Mouse (Mus musculus) limb, embryonic 14.5 days (tissue): ENCODE data around the gene Fgfr2. TPM values are rescaled to one million over a fixed set of nuclear protein-coding genes. Genes with fewer than 3 reads are reported as not detected.

Experiments used
- ATAC-seq: fragments of 200-750 bp; cut with Nextera tagmentation; 2 replicates; pipeline ENCODE4 v1.8.0; 2017; ENCODE audit warnings: low read depth, moderate number of reproducible peaks, moderate TSS enrichment; ENCODE audit not compliant: low FRiP score
- DNase-seq: peaks from one replicate; pipeline ENCODE4 v3.0.0-alpha.2; 2015; ENCODE audit warnings: low spot score
- H3K27ac ChIP-seq: fragments of 300-500 bp; sonication (generic); replicated peaks from 2 replicates; pipeline ENCODE4 v1.5.1; 2014; ENCODE audit warnings: low read depth, mild to moderate bottlenecking, low read length, moderate library complexity, mixed read lengths
- H3K27me3 ChIP-seq: fragments of 300-500 bp; sonication (generic); 2 replicates; pipeline ENCODE4 v1.6.1; 2014; ENCODE audit warnings: low read length, mixed read lengths; ENCODE audit not compliant: control insufficient read depth, insufficient read depth
- H3K36me3 ChIP-seq: fragments of 300-500 bp; sonication (generic); 2 replicates; pipeline ENCODE4 v1.6.1; 2014; ENCODE audit warnings: mild to moderate bottlenecking, low read length, moderate library complexity, mixed read lengths; ENCODE audit not compliant: control insufficient read depth, insufficient read depth
- H3K4me1 ChIP-seq: fragments of 300-500 bp; sonication (generic); 2 replicates; pipeline ENCODE4 v1.6.1; 2014; ENCODE audit warnings: antibody characterized with exemption, low read length, mixed read lengths; ENCODE audit not compliant: control insufficient read depth, insufficient read depth
- H3K4me2 ChIP-seq: fragments of 300-500 bp; sonication (generic); replicated peaks from 2 replicates; pipeline ENCODE4 v1.6.1; 2014; ENCODE audit warnings: low read depth, mild to moderate bottlenecking, low read length, moderate library complexity; ENCODE audit not compliant: severe bottlenecking
- H3K4me3 ChIP-seq: fragments of 300-500 bp; sonication (generic); replicated peaks from 2 replicates; pipeline ENCODE4 v1.5.1; 2014; ENCODE audit warnings: low read length
- H3K9ac ChIP-seq: fragments of 300-500 bp; sonication (generic); 2 replicates; pipeline ENCODE4 v1.6.1; 2014; ENCODE audit warnings: mild to moderate bottlenecking, low read depth, low read length, moderate library complexity; ENCODE audit not compliant: severe bottlenecking
- H3K9me3 ChIP-seq: fragments of 300-500 bp; sonication (generic); 2 replicates; pipeline ENCODE4 v1.6.1; 2016; ENCODE audit warnings: low read length; ENCODE audit not compliant: control insufficient read depth
- POLR2A ChIP-seq: fragments of 200-500 bp; IDR thresholded peaks from 2 replicates; pipeline ENCODE4 v1.8.0; 2012; ENCODE audit warnings: inconsistent platforms, mild to moderate bottlenecking, moderate library complexity, borderline replicate concordance; ENCODE audit not compliant: insufficient read depth, insufficient read length; ENCODE audit errors: extremely low read depth
- WGBS: fragments of 180-500 bp; shearing (Covaris S2); extraction: QIAGEN DNeasy Blood & Tissue Kit; methylation state at CpG from one replicate; pipeline ENCODE4 v1.1.7; 2014; 5-methylcytosine and 5-hydroxymethylcytosine counted together
- polyA plus RNA-seq, 2 experiments: library from polyadenylated mRNA; depleted of rRNA in 1 of 2; stranded (reverse) in 1 of 2; unstranded in 1 of 2; fragments of >200 nt; fragmentation: Nextera tagmentation in 1 of 2; extraction: Ambion mirVana in 1 of 2; gene quantifications; 2 replicates each; pipeline versions ENCODE4 v1.2.1 to v1.2.3; 2012 to 2014

Fgfr2 gene
- polyA plus RNA-seq, 2 experiments = 131 to 133 TPM

DNA sequence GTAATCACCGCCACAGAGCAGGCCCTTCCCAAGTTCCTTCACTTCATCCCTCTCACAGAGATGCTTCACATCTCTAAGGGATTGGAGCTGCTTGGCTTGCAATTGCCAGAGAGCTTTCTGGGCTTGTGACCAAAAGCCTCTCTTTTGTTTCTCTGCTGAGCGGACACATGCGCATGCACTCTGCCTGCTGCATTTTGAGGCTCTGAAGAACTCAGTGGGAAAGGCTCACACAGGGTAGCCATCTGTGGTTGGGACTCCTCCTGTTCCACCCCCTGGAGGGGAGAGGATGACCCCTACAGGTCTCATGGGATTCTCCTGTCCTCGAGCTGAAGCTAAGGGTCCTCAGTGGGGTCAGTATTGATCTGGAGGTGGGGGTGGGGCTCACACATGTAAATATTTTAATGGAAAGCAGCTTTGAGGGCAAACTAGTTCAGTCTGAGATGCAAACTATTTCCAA lies 2157.2 kb downstream of the Fgfr2 start:
- peak; percentile 79 for ATAC-seq
- H3K27me3 ChIP-seq = no peaks in the 10 kb centered on the region
- no peak overlapping the region for H3K4me3 ChIP-seq
- peaks cover 49% of the 10 kb centered on the region for H3K4me1 ChIP-seq
- no peak for TF ChIP-seq POLR2A
- peak overlapping the region; percentile 69 for H3K27ac ChIP-seq
- no peaks in the 10 kb centered on the region for H3K9me3 ChIP-seq
- peak; percentile 75 for DNase-seq
- H3K36me3 ChIP-seq = peaks cover 7% of the 10 kb centered on the region; the same call in 1 of the 2 replicates
- WGBS = 33% methylated on average over 4 of the region's 4 CpGs
- no peak overlapping the region for H3K9ac ChIP-seq
- H3K4me2 ChIP-seq = no peak overlapping the region

DNA sequence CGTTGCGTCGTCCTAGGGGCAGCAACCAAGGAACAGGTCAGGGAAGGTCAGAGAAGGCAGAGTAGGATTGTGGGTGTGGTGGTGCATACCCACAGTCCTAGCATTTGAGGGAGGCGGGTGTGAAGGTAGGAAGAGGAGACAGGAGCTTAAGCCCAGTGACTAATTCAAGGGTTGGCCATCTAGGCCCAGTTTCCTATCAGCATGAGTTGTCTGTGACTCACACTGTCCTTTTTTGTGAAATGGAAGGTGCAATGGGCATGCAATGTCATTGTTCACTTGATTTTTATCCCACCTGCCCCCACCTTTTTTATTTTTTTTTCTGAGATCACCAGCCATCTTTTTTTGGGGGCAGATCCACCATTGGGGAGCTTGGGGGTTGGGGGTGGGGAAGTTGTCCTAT lies 2157.8 kb downstream of the Fgfr2 start:
- no peak for ATAC-seq
- peak overlapping the region; percentile 69 for H3K27ac ChIP-seq

DNA sequence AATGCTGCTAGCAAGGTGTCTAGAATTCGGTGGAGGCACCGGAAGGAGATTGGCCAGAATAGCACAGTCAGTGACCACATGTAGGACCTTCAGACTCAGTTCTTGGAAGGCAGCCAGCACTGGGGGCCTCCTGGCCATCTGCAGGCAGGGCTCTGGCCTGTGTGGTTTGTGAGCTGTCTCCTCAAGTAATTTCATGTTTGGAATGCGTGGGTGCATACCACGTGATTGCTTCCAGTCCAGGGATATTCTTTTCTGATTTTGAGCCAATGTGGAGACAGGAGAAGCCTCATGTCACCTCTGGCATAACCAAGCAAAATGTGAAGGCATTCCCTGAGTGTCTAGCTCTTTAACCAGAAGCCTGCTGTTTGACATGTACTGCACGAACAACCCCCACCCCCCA lies 2158.5 kb downstream of the Fgfr2 start:
- ATAC-seq (peak; percentile 17; the same call in 1 of the 2 replicates), DNase-seq (peak; percentile 50)
- 0 out of 2 replicates have a peak overlapping the region, but pooled peaks have one; percentile 69 for H3K27ac ChIP-seq
- no peak overlapping the region; the same call in 1 of the 2 replicates for H3K9ac ChIP-seq
- TF ChIP-seq POLR2A = no peak
- H3K36me3 ChIP-seq = peaks cover 7% of the 10 kb centered on the region; the same call in 1 of the 2 replicates
- peaks cover 51% of the 10 kb centered on the region for H3K4me1 ChIP-seq
- no peak overlapping the region for H3K4me3 ChIP-seq
- H3K27me3 ChIP-seq = no peaks in the 10 kb centered on the region
- H3K9me3 ChIP-seq = no peaks in the 10 kb centered on the region
- WGBS = 25% methylated on average over 5 of the region's 5 CpGs
- no peak overlapping the region for H3K4me2 ChIP-seq

More for the DNA sequence above, 2157.8 kb downstream of the Fgfr2 start:
- no peaks in the 10 kb centered on the region for H3K9me3 ChIP-seq
- peaks cover 50% of the 10 kb centered on the region for H3K4me1 ChIP-seq
- DNase-seq = no peak
- H3K4me2 ChIP-seq = no peak overlapping the region
- H3K4me3 ChIP-seq = no peak overlapping the region
- peaks cover 7% of the 10 kb centered on the region; the same call in 1 of the 2 replicates for H3K36me3 ChIP-seq
- TF ChIP-seq POLR2A = no peak
- H3K27me3 ChIP-seq = no peaks in the 10 kb centered on the region
- no peak overlapping the region for H3K9ac ChIP-seq
- WGBS = 93% methylated on average over 4 of the region's 4 CpGs

DNA sequence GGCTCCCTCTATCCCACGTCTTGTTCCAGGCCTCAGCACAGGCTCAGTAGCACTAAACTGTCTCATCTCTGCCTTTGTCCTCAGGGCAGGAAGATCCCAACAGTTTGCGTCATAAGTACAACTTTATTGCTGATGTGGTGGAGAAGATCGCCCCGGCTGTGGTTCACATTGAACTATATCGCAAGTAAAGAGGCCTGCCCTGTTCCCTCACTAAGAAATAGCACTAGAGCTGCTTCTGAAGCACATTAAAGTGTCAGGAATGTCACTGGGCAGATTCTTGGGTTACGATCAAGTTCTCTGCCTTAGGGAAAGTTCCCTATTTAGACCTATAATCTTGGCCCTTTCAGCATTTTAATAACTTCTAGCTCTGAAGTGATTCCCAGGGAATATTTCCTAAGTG lies 2161.7 kb downstream of the Fgfr2 start:
- Histone ChIP-seq H3K4me1 (peaks cover 35% of the 10 kb centered on the region), H3K9ac (no peak overlapping the region), H3K4me3 (no peak overlapping the region), H3K9me3 (no peaks in the 10 kb centered on the region), H3K4me2 (no peak overlapping the region), H3K27me3 (no peaks in the 10 kb centered on the region), H3K27ac (no peak overlapping the region), H3K36me3 (0 out of 2 replicates have a peak, but pooled peaks cover 4% of the 10 kb centered on the region)
- no peak for ATAC-seq
- WGBS = 43% methylated on average over 6 of the region's 6 CpGs
- peak; percentile 66 for DNase-seq
- TF ChIP-seq POLR2A = no peak

DNA sequence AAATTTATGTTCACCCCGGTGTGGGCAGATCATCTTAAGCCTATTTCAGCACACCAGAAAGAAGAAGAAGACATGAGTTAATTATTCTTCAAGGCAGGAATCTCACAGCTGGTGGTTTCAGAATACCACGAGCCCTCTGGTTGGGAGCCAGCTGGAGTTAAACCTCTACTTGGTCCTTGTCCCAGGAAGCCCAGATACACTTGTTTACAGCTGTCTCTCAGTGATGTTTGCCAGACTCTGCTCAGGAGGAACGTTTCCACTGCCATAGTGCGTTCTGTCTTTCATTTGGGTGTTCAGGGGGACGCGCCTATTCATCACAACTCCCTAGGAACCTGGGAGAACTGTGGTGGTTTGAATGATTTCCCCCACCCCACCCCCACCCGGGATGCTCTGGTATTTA lies 2163.3 kb downstream of the Fgfr2 start:
- no peaks in the 10 kb centered on the region for H3K36me3 ChIP-seq
- H3K4me1 ChIP-seq = peaks cover 21% of the 10 kb centered on the region
- H3K4me2 ChIP-seq = no peak overlapping the region
- no peak overlapping the region for H3K27ac ChIP-seq
- no peak for TF ChIP-seq POLR2A
- H3K9me3 ChIP-seq = no peaks in the 10 kb centered on the region
- H3K9ac ChIP-seq = no peak overlapping the region
- 27% methylated on average over 7 of the region's 7 CpGs for WGBS
- H3K27me3 ChIP-seq = no peaks in the 10 kb centered on the region
- no peak overlapping the region for H3K4me3 ChIP-seq
- ATAC-seq = no peak
- DNase-seq = peak; percentile 69

DNA sequence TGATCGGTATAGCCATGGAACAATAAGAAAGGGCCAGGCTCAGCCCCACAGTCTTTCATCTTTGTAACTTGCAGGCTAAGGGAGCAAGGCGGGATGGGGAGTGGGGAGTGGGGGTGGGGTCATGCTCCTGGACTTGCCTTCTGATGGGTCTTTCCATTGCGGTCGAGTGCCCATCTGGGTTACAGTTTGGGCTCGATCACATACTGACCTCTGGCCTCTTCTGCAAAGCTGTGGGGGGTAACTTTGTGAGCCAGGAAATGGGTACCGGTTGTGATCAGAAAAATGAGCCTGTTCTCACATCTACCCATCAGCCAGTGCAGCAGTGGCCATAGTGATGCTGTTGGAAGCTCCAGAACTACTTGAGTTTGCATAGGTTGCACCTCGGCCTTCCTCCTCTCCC lies 2164.6 kb downstream of the Fgfr2 start:
- H3K9ac ChIP-seq = no peak overlapping the region
- no peak overlapping the region for H3K4me3 ChIP-seq
- peaks cover 15% of the 10 kb centered on the region for H3K4me1 ChIP-seq
- no peak overlapping the region for H3K27ac ChIP-seq
- no peaks in the 10 kb centered on the region for H3K9me3 ChIP-seq
- TF ChIP-seq POLR2A = no peak
- ATAC-seq (no peak), DNase-seq (no peak)
- no peak overlapping the region for H3K4me2 ChIP-seq
- 67% methylated on average over 7 of the region's 7 CpGs for WGBS
- H3K27me3 ChIP-seq = no peaks in the 10 kb centered on the region
- H3K36me3 ChIP-seq = no peaks in the 10 kb centered on the region
